Mouse (Mus musculus) brain, embryonic 14.5 days (tissue): Measurements from ENCODE around the gene Inpp4a.

Source experiments
- CTCF ChIP-seq: fragments of 200-500 bp; IDR thresholded peaks from 2 replicates; pipeline ENCODE4 v1.5.1; 2012; ENCODE audit warnings: inconsistent platforms, mild to moderate bottlenecking, moderate library complexity, borderline replicate concordance; ENCODE audit not compliant: insufficient read depth, insufficient read length; ENCODE audit errors: extremely low read depth
- POLR2A ChIP-seq: fragments of 200-500 bp; IDR thresholded peaks from 2 replicates; pipeline ENCODE4 v1.6.1; 2012; ENCODE audit warnings: mild to moderate bottlenecking, inconsistent platforms, borderline replicate concordance; ENCODE audit not compliant: poor library complexity, insufficient read depth, insufficient read length, severe bottlenecking; ENCODE audit errors: extremely low read depth

GRCm38 (mm10) chr1:37407228-37407627, 107.6 kb downstream of the Inpp4a start:
- TF ChIP-seq POLR2A (no peak), CTCF (no peak)
